Mouse (Mus musculus) c-Kit-positive CD71-positive TER-119-negative erythroid progenitor cells, embryonic 14.5 days (primary cell): Measurements from ENCODE around the gene Hbb-bh2.
"Not testable (repeated sequence)": the region's sequence is repeated elsewhere in the genome, so short reads cannot be mapped to it uniquely, and the experiment has no call there.

Experiments used
- DNase-seq: peaks from one replicate; pipeline ENCODE4 v3.0.0-alpha.2; 2013; ENCODE audit warnings: low read depth

Gene Hbb-bh2

GRCm38 (mm10) chr7:103812174-103812573, 28.1 kb downstream of the Hbb-bh2 start:
- peak; percentile 84 for DNase-seq

- no peak for DNase-seq
Measured at GRCm38 (mm10) chr7:103811223-103811845, 29.0 kb downstream of the Hbb-bh2 start.

GRCm38 (mm10) chr7:103810746-103811145, 29.6 kb downstream of the Hbb-bh2 start:
- no peak for DNase-seq

GRCm38 (mm10) chr7:103810296-103810695, 30.0 kb downstream of the Hbb-bh2 start:
- DNase-seq, result no peak

- DNase-seq, result no peak
Measured at GRCm38 (mm10) chr7:103809801-103810155, 30.5 kb downstream of the Hbb-bh2 start.

- DNase-seq, result peak; percentile 90
Measured at GRCm38 (mm10) chr7:103808971-103809800, 31.1 kb downstream of the Hbb-bh2 start.

GRCm38 (mm10) chr7:103808120-103808519, 32.2 kb downstream of the Hbb-bh2 start:
- DNase-seq, result not testable (repeated sequence)

- DNase-seq, result no peak
Measured at GRCm38 (mm10) chr7:103806856-103807255, 33.5 kb downstream of the Hbb-bh2 start.

- DNase-seq, result no peak
Measured at GRCm38 (mm10) chr7:103792669-103793388, 47.5 kb downstream of the Hbb-bh2 start.

GRCm38 (mm10) chr7:103791721-103792120, 48.6 kb downstream of the Hbb-bh2 start, which contains the start of gene Olfr67:
Olfr67 (minus strand) TSS chr7:103791821.
- no peak for DNase-seq
